ENCODE assay signal across 8 mouse cellular contexts in the genomic region with DNA sequence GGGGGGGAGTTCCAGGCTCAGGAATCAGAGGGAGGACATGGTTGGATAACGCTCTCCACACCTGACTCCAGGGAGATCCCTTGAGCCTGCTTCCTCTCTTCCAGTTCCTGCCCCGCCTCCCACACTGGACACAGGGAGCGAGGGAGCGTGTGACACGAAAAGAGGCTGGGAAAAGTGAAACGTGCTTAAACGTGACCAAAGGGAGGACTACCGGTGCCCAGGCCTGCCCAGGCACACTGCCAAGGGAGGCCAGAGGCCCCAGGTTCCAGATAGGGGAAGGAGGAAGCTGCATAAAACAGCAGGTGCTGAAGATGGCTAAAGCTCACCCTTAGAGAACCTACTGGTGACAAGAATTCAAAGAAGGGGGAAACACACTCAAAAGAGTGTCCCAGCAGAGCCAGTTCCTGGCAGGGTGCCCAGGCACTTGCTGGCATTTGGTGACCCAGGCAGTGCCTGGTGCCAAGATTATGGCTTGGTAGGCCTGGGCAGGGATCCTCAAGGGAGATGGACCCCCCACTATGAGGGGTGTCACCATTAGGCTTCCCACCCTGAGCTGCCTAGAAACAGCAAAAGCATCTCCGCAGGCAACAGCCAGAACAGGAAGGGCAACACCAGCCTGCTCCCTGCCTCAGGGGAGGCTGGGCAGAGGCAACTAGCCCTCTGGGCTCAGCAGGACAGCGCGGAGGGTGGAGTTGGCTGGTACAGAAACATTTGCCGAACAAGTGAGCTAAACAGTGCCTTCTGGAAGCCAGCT. TPM values are rescaled to one million over a fixed set of nuclear protein-coding genes. Genes with fewer than 3 reads are reported as not detected.
DNase-seq lines count a peak whose midpoint lies in the region; ATAC-seq lines count a peak whose summit lies in the region.
"Had no signal": no experiment of that assay in that cellular context is flagged by ENCODE, and none has a peak within 500 bp of the region (broad histone marks: within the 10 kb centered on the region; RNA-seq: fewer than 3 reads in every experiment).

No protein-coding gene starts in this region.

- DNase-seq in MEL-GATA-1-ER (ENCODE audit: extremely low read depth, low read depth): peak; percentile 75
- DNase-seq in adrenal gland, adult 2 months: peak; percentile 86
- peak; percentile 61 for DNase-seq in forebrain, embryonic 14.5 days (ENCODE audit: low spot score)
- DNase-seq in kidney, adult 11 months: peak; percentile 63
- DNase-seq in left cerebral cortex, adult 8-10 months (ENCODE audit: low spot score in 2 of 2): peak; percentile 57 to 83
- DNase-seq in right cerebral cortex, postnatal 10 days (ENCODE audit: low spot score in 2 of 2): peak; percentile 86 to 88

- peak overlapping the region; percentile 24 for H3K4me2 ChIP-seq in forebrain, embryonic 14.5 days (ENCODE audit: low read length)
- H3K4me2 ChIP-seq: limb, embryonic 15.5 days had no signal

- H3K36me3 ChIP-seq in forebrain, embryonic 14.5 days (ENCODE audit: control insufficient read depth, insufficient read depth, low read length): no peaks in the 10 kb centered on the region
- H3K36me3 ChIP-seq: limb, embryonic 15.5 days had no signal

- peaks cover 35% of the 10 kb centered on the region for H3K27me3 ChIP-seq in forebrain, embryonic 14.5 days (replicated peaks; ENCODE audit: control insufficient read depth, insufficient read depth, low read length)

- no peak overlapping the region for H3K4me3 ChIP-seq in forebrain, embryonic 14.5 days (ENCODE audit: low read depth, low read length)
- H3K4me3 ChIP-seq: limb, embryonic 15.5 days had no signal

- H3K27ac ChIP-seq in forebrain, embryonic 14.5 days (ENCODE audit: low read depth, low read length): no peak overlapping the region
- H3K27ac ChIP-seq: limb, embryonic 15.5 days had no signal

- H3K9me3 ChIP-seq in forebrain, embryonic 14.5 days (replicated peaks; ENCODE audit: control insufficient read depth, low read length): no peaks in the 10 kb centered on the region
- H3K9me3 ChIP-seq: limb, embryonic 15.5 days had no signal

- H3K4me1 ChIP-seq in forebrain, embryonic 14.5 days (ENCODE audit: control insufficient read depth, insufficient read depth, low read length): peaks cover 8% of the 10 kb centered on the region; the same call in 1 of the 2 replicates

- H3K9ac ChIP-seq in forebrain, embryonic 14.5 days (ENCODE audit: low read length): no peak overlapping the region
- H3K9ac ChIP-seq: limb, embryonic 15.5 days had no signal

- ATAC-seq in forebrain, embryonic 14.5 days: peak; percentile 23
- no peak for ATAC-seq in megakaryocyte, adult 5-6 weeks (ENCODE audit: poor library complexity, severe bottlenecking)

- 48% methylated on average over 12 of the region's 12 CpGs for WGBS in forebrain, embryonic 14.5 days

RNA-seq across cellular contexts. Expression of gene Adora1, which starts 2.3 kb away (rescaled TPM):
- total RNA-seq in adrenal gland, adult 2 months (2021): 100 to 1,000 TPM; 110 to 198 TPM
- 180 and 209 TPM in 2 replicates for polyA plus RNA-seq in adrenal gland, adult 2 months (2012; rRNA removed)
- 5.4 and 7.1 TPM in 2 replicates for polyA plus RNA-seq in forebrain, embryonic 14.5 days (2014; fragmentation: Nextera tagmentation; extraction: Ambion mirVana)
- total RNA-seq in left cerebral cortex, adult 8-10 months (2022): 100 to 1,000 TPM; 153 to 168 (median 165) TPM
- not detected in 2 replicates for total RNA-seq in megakaryocyte, adult 5-6 weeks (2015)
- not detected in 2 replicates for total RNA-seq in megakaryocyte, adult 5-6 weeks (2017)

RNA-seq across cellular contexts. Expression of gene Mybph, which starts 39.7 kb away (rescaled TPM):
- under 1 TPM in 1 of 2 experiments, not detected in 1; 0.38 TPM for total RNA-seq in adrenal gland, adult 2 months (2021)
- 0.25 and 0.59 TPM in 2 replicates for polyA plus RNA-seq in adrenal gland, adult 2 months (2012; rRNA removed)
- polyA plus RNA-seq in forebrain, embryonic 14.5 days (2014; fragmentation: Nextera tagmentation; extraction: Ambion mirVana): 0.10 TPM in 1 of 2 replicates, not detected in the other
- under 1 TPM in 3 of 4 experiments, not detected in 1; 0.18 to 0.28 (median 0.20) TPM for total RNA-seq in left cerebral cortex, adult 8-10 months (2022)
- 0.09 and 0.16 TPM in 2 replicates for total RNA-seq in megakaryocyte, adult 5-6 weeks (2015)
- not detected in 2 replicates for total RNA-seq in megakaryocyte, adult 5-6 weeks (2017)

RNA-seq across cellular contexts. Expression of gene Chil1, which starts 51.0 kb away (rescaled TPM):
- 1 to 10 TPM; 1.1 to 1.6 TPM for total RNA-seq in adrenal gland, adult 2 months (2021)
- 0.20 and 0.57 TPM in 2 replicates for polyA plus RNA-seq in adrenal gland, adult 2 months (2012; rRNA removed)
- 2.5 and 3.7 TPM in 2 replicates for polyA plus RNA-seq in forebrain, embryonic 14.5 days (2014; fragmentation: Nextera tagmentation; extraction: Ambion mirVana)
- 10 to 100 TPM; 15.8 to 28.9 (median 21.5) TPM for total RNA-seq in left cerebral cortex, adult 8-10 months (2022)
- total RNA-seq in megakaryocyte, adult 5-6 weeks (2015): 137 and 168 TPM in 2 replicates
- total RNA-seq in megakaryocyte, adult 5-6 weeks (2017): 120 and 142 TPM in 2 replicates

RNA-seq across cellular contexts. Expression of gene Myog, which starts 56.8 kb away (rescaled TPM):
- total RNA-seq in adrenal gland, adult 2 months (2021): not detected
- polyA plus RNA-seq in adrenal gland, adult 2 months (2012; rRNA removed): not detected in 2 replicates
- not detected in 2 replicates for polyA plus RNA-seq in forebrain, embryonic 14.5 days (2014; fragmentation: Nextera tagmentation; extraction: Ambion mirVana)
- total RNA-seq in left cerebral cortex, adult 8-10 months (2022): not detected
- not detected in 2 replicates for total RNA-seq in megakaryocyte, adult 5-6 weeks (2015)
- total RNA-seq in megakaryocyte, adult 5-6 weeks (2017): not detected in 2 replicates

Comparison
In these comparisons a context has a peak if more than half of its experiments do, and no peak if none do; other contexts are left out.
1. RNA of gene Adora1, which starts 2.3 kb away (total RNA-seq): 110 to 198 TPM in adrenal gland, adult 2 months and 153 to 168 TPM in left cerebral cortex, adult 8-10 months; not detected in megakaryocyte, adult 5-6 weeks; every median in the first group is over 100 times any median in the second.
2. RNA of gene Chil1, which starts 51.0 kb away (total RNA-seq): 120 to 168 TPM in megakaryocyte, adult 5-6 weeks and 15.8 to 28.9 TPM in left cerebral cortex, adult 8-10 months; 1.1 to 1.6 TPM in adrenal gland, adult 2 months; every median in the first group is over 4 times any median in the second.
3. Peak in every context shown above with its lines, with median percentiles within 50 percentile points of each other: DNase-seq.